Mouse (Mus musculus) E14TG2a.4 (cell line): ENCODE results near the gene Elmo1.

Experiments
- CTCF ChIP-seq: conservative IDR thresholded peaks from 2 replicates; pipeline ENCODE4 v1.5.1; 2014; ENCODE audit warnings: low read length
- NANOG ChIP-seq: IDR thresholded peaks from 2 replicates; pipeline ENCODE4 v1.6.1; 2014; ENCODE audit warnings: borderline replicate concordance, low read length, mixed read lengths
- POU5F1 ChIP-seq: IDR thresholded peaks from 2 replicates; pipeline ENCODE4 v1.6.1; 2014; ENCODE audit warnings: low read length, borderline replicate concordance

GRCm38 (mm10) chr13:20042856-20043255 is 47.5 kb upstream of the Elmo1 start:
- TF ChIP-seq CTCF (no peak), NANOG (no peak), POU5F1 (no peak)
